Mouse (Mus musculus) spleen, embryonic (tissue): ENCODE data around the gene Cd5.

ENCODE experiments used
- CTCF ChIA-PET: fragments of 350-600 bp; sonication (Branson Sonifier 250); formaldehyde crosslinking; loops from one replicate; lab custom pipeline; 2022; lab: Charles Lee

Cd5 gene

DNA sequence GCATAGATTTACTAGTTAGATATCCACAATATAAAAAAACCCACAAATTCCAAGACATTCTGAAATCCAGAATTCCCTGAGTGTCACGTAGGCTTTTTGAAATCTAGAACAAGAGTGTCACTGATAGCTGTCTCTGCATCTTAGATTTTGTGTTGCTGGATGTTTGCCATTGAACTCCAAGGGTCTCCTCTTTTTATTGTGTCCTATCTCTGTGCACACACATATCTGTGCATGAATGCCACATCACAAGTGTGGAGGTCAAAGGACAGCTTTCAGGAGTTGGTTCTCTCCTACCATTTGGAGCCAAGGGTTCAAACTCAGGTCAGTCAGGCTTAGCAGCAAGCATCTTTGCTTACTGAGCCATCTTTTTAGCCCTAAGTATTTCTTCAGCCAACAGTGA, 30.9 kb downstream of the Cd5 start:
- CTCF ChIA-PET: no interaction called here

- CTCF ChIA-PET: no interaction called here
These were observed 31.5 kb downstream of the Cd5 start for GRCm38 (mm10) chr19:10707087-10707875.

DNA sequence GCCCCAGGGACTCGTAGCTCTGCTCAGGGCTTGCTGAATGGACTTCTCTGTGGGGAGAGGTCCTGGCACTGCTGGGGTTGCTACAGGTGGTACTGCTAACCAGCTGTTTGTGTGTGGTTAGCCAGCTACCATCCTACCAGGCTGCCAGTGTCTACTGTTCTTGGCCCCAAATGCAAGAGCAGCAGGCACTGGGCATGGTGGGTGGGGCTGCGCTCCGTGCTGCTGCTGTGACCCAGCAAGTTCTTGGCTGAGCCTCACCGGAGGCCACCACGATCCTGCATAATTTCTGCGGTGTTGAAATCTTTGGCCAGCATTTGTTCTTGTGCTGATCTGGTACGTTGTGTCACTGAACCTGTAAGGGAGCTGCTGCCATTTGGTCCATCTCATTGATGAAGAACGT, 35.3 kb downstream of the Cd5 start:
- CTCF ChIA-PET: interaction anchor here (0.6 kb wide), 1 partner anchor 132 kb away, joined by 3 read pairs; no protein-coding TSS in a partner anchor

DNA sequence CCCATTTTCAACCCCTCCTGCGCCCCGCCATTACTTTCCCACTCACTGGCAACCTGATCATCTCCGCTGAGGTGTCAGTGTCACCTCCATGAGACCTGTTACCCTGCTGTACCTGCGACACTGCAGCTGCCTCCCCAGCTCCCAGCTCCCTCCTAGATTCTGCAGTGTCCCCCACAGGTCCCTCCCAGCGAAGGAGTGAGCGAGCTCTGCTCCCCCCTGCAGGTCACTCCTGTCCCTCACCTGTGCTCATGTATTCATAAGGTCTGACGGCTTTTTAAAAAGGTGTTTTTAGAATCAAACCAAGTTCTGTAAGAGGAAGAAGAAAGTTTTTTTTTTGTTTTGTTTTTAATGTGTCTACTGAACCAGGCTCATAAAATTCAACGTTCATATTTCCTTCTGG, 36.7 kb downstream of the Cd5 start:
- CTCF ChIA-PET: no interaction called here

- CTCF ChIA-PET: no interaction called here
These were observed 37.6 kb downstream of the Cd5 start for GRCm38 (mm10) chr19:10701013-10701726.

- CTCF ChIA-PET: no interaction called here
These were observed 39.0 kb downstream of the Cd5 start for GRCm38 (mm10) chr19:10699851-10700250.

- CTCF ChIA-PET: no interaction called here
These were observed 40.4 kb downstream of the Cd5 start for GRCm38 (mm10) chr19:10698131-10698991.

DNA sequence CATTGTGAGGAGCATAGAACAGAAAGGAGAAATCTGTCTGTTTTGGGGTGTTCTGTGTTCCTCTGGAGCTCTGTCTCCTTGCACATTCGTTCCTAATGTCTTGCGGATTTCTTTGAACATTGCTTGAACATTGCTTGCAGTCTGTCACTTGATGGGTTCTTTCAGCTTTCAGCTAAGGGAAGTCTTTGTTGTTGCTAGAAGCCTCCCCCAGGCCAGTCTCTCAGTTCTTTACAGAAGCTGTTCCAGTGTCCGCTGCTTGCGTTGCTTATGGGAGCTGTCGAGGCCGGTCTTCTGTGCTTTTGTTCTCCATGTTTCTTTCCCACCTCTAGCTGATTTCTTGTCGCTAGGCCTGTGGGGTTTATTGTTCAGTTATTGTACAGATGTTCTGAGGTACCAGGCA, 43.0 kb downstream of the Cd5 start:
- CTCF ChIA-PET: interaction anchor here (0.7 kb wide), 1 partner anchor 28 kb away, joined by 4 read pairs; no protein-coding TSS in a partner anchor

GRCm38 (mm10) chr19:10693926-10694682, 44.7 kb downstream of the Cd5 start:
- CTCF ChIA-PET: no interaction called here

GRCm38 (mm10) chr19:10692361-10692760, 46.4 kb downstream of the Cd5 start:
- CTCF ChIA-PET: no interaction called here

GRCm38 (mm10) chr19:10691660-10692059, 47.1 kb downstream of the Cd5 start:
- CTCF ChIA-PET: interaction anchor here (0.6 kb wide), 1 partner anchor 108 kb away, joined by 7 read pairs; no protein-coding TSS in a partner anchor

DNA sequence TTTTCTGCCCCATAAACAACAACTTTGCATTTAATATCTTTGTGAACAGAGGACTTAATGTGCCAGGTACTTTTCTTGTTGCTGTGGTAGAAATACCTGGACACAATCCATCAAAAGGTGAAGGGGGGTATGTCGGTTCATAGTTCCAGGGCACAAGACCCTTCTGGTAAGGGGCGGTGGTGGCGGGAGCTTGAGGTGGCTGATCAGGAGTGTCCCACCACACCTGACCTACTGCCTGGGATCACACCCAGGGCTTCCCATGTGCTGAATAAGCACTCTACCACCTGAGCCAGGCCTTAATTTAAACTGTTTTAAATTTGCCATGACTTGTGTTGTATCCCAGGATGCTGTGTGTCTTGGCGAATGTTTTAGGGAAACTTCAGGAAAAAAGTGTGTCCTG, 47.7 kb downstream of the Cd5 start:
- CTCF ChIA-PET: interaction anchor here (0.6 kb wide), 1 partner anchor 107 kb away, joined by 7 read pairs; no protein-coding TSS in a partner anchor

GRCm38 (mm10) chr19:10690336-10690735, 48.5 kb downstream of the Cd5 start:
- CTCF ChIA-PET: no interaction called here

- CTCF ChIA-PET: no interaction called here
These were observed 49.2 kb downstream of the Cd5 start for GRCm38 (mm10) chr19:10689470-10690166.

GRCm38 (mm10) chr19:10688537-10689352, 50.1 kb downstream of the Cd5 start, which contains the start of gene Vps37c:
Vps37c (plus strand) TSS chr19:10688735.
- CTCF ChIA-PET: no interaction called here

DNA sequence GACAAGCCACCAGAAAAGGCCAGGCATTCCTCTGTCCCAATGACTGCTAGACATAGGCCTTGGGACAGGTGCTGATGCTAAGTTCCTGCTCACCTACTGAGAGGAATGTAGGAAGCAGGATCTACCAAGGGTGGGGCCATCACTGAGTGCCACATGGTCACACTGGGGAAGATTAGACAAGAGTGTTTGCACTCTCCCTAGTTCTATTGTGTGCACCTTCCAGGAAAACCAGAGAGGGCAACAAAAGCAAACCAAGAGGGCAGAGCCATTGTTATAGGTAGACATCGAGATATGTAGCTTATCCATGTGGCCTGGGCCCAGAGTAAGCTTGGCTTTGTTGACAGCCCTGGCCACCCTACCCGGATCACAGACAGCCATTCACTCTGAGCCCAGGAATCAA, 53.1 kb downstream of the Cd5 start:
- CTCF ChIA-PET: interaction anchor here (0.5 kb wide), 1 partner anchor 252 kb away, joined by 3 read pairs; no protein-coding TSS in a partner anchor

- CTCF ChIA-PET: interaction anchor here (0.5 kb wide), 1 partner anchor 253 kb away, joined by 3 read pairs; no protein-coding TSS in a partner anchor
These were observed 53.7 kb downstream of the Cd5 start for GRCm38 (mm10) chr19:10685081-10685480.

GRCm38 (mm10) chr19:10681571-10681970, 57.2 kb downstream of the Cd5 start:
- CTCF ChIA-PET: no interaction called here

DNA sequence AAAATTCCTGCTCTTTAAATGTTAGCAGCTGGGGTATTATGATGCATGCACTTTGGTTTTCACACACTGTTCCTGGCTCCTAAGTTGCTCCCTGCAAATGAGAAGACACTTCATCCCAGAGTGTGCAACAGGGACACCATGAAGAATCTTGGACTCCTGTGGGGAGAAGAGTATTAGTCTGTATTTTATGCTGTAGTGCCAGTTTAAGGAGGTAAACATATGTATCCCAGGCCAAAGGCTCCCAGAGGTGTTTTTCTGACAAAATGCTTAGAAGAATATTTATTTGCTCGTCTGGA, 60.1 kb downstream of the Cd5 start:
- CTCF ChIA-PET: interaction anchor here (0.6 to 2.3 kb wide), 5 partner anchors 13 to 301 kb away, joined by 3 to 9 read pairs (median 4); no protein-coding TSS in a partner anchor
